Mouse (Mus musculus) liver, embryonic 14.5 days (tissue): ENCODE measurements around the gene Fkbp2. TPM values are rescaled to one million over a fixed set of nuclear protein-coding genes. Genes with fewer than 3 reads are reported as not detected.

Experiments used
- ATAC-seq: fragments of 200-750 bp; cut with Nextera tagmentation; 2 replicates; pipeline ENCODE4 v1.8.0; 2017; ENCODE audit warnings: moderate number of reproducible peaks, mild to moderate bottlenecking, moderate library complexity; ENCODE audit not compliant: insufficient read depth
- DNase-seq, 3 experiments: peaks; one replicate each; pipeline ENCODE4 v3.0.0-alpha.2; 2012 to 2013; ENCODE audit warnings: low read depth in 3 of 3, low spot score in 3 of 3
- H3K27ac ChIP-seq: fragments of 300-500 bp; sonication (generic); 2 replicates; pipeline ENCODE4 v1.5.1; 2014; ENCODE audit warnings: moderate library complexity, mild to moderate bottlenecking, control low read depth, inconsistent platforms
- H3K27me3 ChIP-seq: fragments of 300-500 bp; sonication (generic); 2 replicates; pipeline ENCODE4 v1.6.1; 2014; ENCODE audit warnings: mild to moderate bottlenecking, low read length, moderate library complexity; ENCODE audit not compliant: control insufficient read depth, insufficient read depth
- H3K36me3 ChIP-seq: fragments of 300-500 bp; sonication (generic); replicated peaks from 2 replicates; pipeline ENCODE4 v1.6.1; 2014; ENCODE audit warnings: low read depth; ENCODE audit not compliant: control insufficient read depth, insufficient read depth
- H3K4me1 ChIP-seq, 2 experiments: fragments of 200-500 bp in 1 of 2; fragments of 300-500 bp in 1 of 2; sonication (generic) in 1 of 2; replicated peaks; 2 replicates each; pipeline ENCODE4 v1.6.1; 2012 to 2014; ENCODE audit warnings: antibody characterized with exemption in 1 of 2, inconsistent platforms in 1 of 2, low read length in 1 of 2; ENCODE audit not compliant: control insufficient read depth in 2 of 2, insufficient read depth in 2 of 2
- H3K4me2 ChIP-seq: fragments of 300-500 bp; sonication (generic); 2 replicates; pipeline ENCODE4 v1.6.1; 2014; ENCODE audit warnings: low read depth, mild to moderate bottlenecking, control low read depth, moderate library complexity
- H3K4me3 ChIP-seq, 2 experiments: fragments of 200-500 bp in 1 of 2; fragments of 300-500 bp in 1 of 2; sonication (generic) in 1 of 2; 2 replicates each; pipeline ENCODE4 v1.5.1; 2012 to 2014; ENCODE audit warnings: low read depth in 2 of 2, low read length in 2 of 2, mild to moderate bottlenecking in 2 of 2, control low read depth in 1 of 2, inconsistent platforms in 1 of 2, moderate library complexity in 1 of 2; ENCODE audit not compliant: insufficient read depth in 1 of 2
- H3K9ac ChIP-seq: fragments of 300-500 bp; sonication (generic); replicated peaks from 2 replicates; pipeline ENCODE4 v1.6.1; 2014; ENCODE audit warnings: mild to moderate bottlenecking, control low read depth, moderate library complexity
- H3K9me3 ChIP-seq: fragments of 300-500 bp; sonication (generic); 2 replicates; pipeline ENCODE4 v1.6.1; 2016; ENCODE audit warnings: low read length, mixed read lengths; ENCODE audit not compliant: control insufficient read depth
- CTCF ChIP-seq: IDR thresholded peaks from 2 replicates; pipeline ENCODE4 v1.5.1; 2016; ENCODE audit warnings: antibody characterized with exemption, low read depth, control low read depth
- EP300 ChIP-seq: IDR thresholded peaks from 2 replicates; pipeline ENCODE4 v1.6.1; 2016; ENCODE audit warnings: antibody characterized with exemption, low read depth
- WGBS: fragments of 180-500 bp; shearing (Covaris S2); extraction: QIAGEN DNeasy Blood & Tissue Kit; methylation state at CpG from one replicate; pipeline ENCODE4 v1.1.7; 2014; ENCODE audit not compliant: insufficient replicate concordance; 5-methylcytosine and 5-hydroxymethylcytosine counted together
- polyA plus RNA-seq, 2 experiments: library from polyadenylated mRNA; depleted of rRNA in 1 of 2; stranded (reverse) in 1 of 2; unstranded in 1 of 2; fragments of >200 nt; fragmentation: Nextera tagmentation in 1 of 2; extraction: Ambion mirVana in 1 of 2; gene quantifications; 2 replicates each; pipeline versions ENCODE4 v1.2.1 to v1.2.3; 2012 to 2014

Gene Fkbp2
- polyA plus RNA-seq, 2 experiments, result 46.1 to 65.7 TPM

DNA sequence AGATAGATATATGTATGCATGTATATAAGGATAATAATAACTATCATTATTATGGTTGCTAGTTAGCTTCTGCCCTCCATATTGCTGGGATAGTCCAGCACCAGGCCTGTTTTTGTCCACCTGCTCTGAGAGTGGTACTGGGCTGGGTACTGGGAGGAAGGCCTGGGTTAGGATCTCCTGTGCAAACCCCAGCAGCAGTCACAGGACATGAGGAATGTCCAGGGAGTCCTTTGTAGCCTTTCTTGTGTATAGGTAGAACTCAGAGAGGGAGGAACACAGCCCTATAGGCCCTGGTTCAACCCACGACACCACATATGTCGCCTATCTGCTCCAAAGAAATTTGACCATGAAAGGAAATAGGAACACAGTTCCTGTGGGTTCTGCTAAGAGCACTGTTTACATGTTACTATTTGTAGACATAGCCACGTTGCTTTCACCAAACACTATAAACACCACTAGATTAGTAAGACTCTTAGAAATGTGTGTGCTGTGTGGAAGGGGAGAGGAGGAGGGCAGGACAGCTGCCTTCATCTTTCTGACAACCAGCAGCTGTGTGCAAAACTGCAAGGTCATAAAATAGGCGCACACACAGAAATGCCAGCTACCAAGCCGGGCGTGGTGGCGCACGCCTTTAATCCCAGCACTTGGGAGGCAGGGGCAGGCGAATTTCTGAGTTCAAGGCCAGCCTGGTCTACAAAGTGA lies 26.7 kb upstream of the Fkbp2 start:
- WGBS, result 74% methylated on average over 9 of the region's 9 CpGs
- ATAC-seq, result no peak

DNA sequence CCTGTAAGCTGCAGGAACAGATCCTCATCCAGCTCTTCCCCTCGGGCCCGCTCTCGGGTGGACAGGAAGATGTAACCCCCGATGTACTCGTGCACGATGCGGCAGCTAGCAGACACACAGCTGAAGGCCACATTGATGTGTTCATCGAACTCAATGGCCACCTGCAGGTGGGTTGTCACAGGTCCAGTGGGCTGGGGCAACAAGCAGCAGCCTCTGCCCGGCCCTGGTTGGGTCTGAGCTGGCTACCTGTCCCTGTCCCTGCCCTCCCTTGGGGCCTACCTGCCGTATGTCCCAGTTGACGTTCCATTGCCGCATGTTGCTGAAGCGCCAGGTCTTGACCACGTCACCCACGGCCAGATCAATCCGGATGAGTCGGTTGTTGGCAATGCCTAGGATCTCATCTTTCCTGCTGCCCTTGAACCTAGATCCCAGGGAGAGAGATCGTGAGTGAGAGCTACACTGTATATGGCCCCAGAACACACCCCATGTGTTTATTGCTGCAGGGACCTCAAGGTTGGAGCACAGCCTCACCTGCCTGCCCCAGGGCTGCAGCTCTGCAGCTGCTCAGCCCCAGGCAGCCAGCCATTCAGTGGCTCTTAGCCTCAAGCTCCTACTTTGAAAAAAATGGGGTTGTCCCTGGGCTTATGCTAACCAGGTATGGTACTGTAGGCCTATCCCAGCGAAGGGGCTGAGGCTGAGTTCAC lies 19.2 kb upstream of the Fkbp2 start:
- DNase-seq, result no peak
- no peak overlapping the region for H3K4me2 ChIP-seq
- no peak overlapping the region for H3K4me3 ChIP-seq
- WGBS, result 83% methylated on average over 19 of the region's 19 CpGs
- TF ChIP-seq EP300 (no peak), CTCF (no peak)
- peaks cover 34% of the 10 kb centered on the region for H3K36me3 ChIP-seq
- no peaks in the 10 kb centered on the region for H3K27me3 ChIP-seq
- ATAC-seq, result no peak
- H3K9ac ChIP-seq, result no peak overlapping the region
- no peaks in the 10 kb centered on the region for H3K9me3 ChIP-seq
- no peak overlapping the region for H3K27ac ChIP-seq
- H3K4me1 ChIP-seq, result peaks cover 8% of the 10 kb centered on the region in 2 experiments

More for the DNA sequence above, 26.7 kb upstream of the Fkbp2 start:
- Histone ChIP-seq H3K36me3 (peaks cover 8% of the 10 kb centered on the region), H3K4me1 (no peaks in the 10 kb centered on the region), H3K27ac (no peak overlapping the region), H3K9ac (no peak overlapping the region), H3K4me2 (no peak overlapping the region), H3K27me3 (no peaks in the 10 kb centered on the region), H3K9me3 (no peaks in the 10 kb centered on the region), H3K4me3 (no peak overlapping the region)
- TF ChIP-seq EP300 (no peak), CTCF (no peak)
- DNase-seq, result no peak

DNA sequence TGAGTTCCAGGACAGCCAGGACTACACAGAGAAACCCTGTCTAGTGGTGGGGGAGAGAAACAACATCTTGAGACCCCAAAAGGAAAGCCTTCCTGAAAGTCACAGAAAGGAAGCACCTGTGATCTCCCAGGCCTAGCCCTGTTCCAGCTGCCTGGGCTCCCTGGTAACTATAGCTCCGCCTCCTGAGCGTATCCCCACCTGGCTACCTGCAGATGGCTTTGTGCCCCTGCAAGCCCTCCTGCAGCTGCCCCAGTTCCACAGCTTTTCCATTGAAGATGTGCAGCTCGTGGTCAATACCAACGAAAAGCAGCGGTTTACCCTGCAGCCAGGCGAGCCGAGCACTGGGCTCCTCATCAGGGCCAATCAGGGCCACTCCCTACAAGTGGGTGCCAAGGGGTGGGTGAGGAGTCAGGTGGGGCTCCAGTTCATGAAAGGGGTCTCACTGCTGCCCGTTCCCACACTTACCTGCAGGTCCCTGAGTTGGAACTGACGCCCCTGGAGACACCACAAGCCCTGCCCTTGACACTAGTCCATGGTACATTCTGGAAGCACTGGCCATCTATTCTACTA lies 17.5 kb upstream of the Fkbp2 start:
- Histone ChIP-seq H3K4me2 (no peak overlapping the region), H3K27me3 (no peaks in the 10 kb centered on the region), H3K9ac (no peak overlapping the region), H3K4me1 (peaks cover 13% of the 10 kb centered on the region in 2 experiments), H3K9me3 (no peaks in the 10 kb centered on the region), H3K36me3 (peaks cover 34% of the 10 kb centered on the region), H3K27ac (no peak overlapping the region), H3K4me3 (no peak overlapping the region)
- DNase-seq, result no peak
- 84% methylated on average over 9 of the region's 9 CpGs for WGBS
- no peak for ATAC-seq
- TF ChIP-seq CTCF, result no peak
- no peak for TF ChIP-seq EP300

DNA sequence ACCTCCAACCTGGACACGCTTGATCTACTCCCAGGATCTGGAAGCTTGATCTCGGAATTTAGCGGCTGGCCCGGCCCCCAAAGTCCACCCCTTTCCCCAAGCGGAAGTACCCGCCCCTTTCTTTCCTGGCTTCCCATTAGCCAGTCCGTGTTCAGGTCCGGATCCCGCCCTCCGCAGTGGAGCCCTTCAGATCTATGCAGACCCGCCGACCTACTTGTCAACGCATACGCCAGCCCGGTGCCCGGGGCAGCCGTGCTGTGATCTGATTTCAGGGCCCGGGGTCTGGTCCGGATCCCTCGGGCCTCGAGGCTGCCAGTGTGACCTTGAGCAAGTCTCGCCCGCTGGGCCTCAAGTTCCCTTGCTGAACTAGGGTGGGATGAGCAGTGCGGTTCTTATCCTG lies 15.7 kb upstream of the Fkbp2 start, which contains the start of the genes Nudt22 and Trpt1:
Nudt22 (minus strand) TSS at position 112 of the 400 bp plus-strand sequence.
Trpt1 (plus strand) TSS at position 126 of the 400 bp plus-strand sequence.
- WGBS, result 1% methylated on average over 24 of the region's 24 CpGs
- H3K4me3 ChIP-seq, result peak within 1 kb of the TSS; percentile 62 to 67
- ATAC-seq, result peak; percentile 58
- peak; percentile 76 to 82 (median 78) for DNase-seq
- peak within 1 kb of the TSS; percentile 24 for H3K27ac ChIP-seq
- peak within 1 kb of the TSS; percentile 66 for H3K9ac ChIP-seq
- H3K4me2 ChIP-seq, result peak within 1 kb of the TSS; percentile 86
- peaks cover 18 to 22% of the 10 kb centered on the region in 2 experiments for H3K4me1 ChIP-seq
- no peaks in the 10 kb centered on the region for H3K27me3 ChIP-seq
- TF ChIP-seq EP300 (no peak), CTCF (no peak)
- H3K9me3 ChIP-seq, result no peaks in the 10 kb centered on the region
- peaks cover 19% of the 10 kb centered on the region for H3K36me3 ChIP-seq
